Mouse (Mus musculus) MEL (cell line): ENCODE results near the gene Tent2. TPM values are rescaled to one million over a fixed set of nuclear protein-coding genes. Genes with fewer than 3 reads are reported as not detected.

Experiments used
- DNase-seq: peaks from one replicate; pipeline ENCODE4 v3.0.0; 2011; ENCODE audit warnings: low read depth, low spot score
- H3K27ac ChIP-seq: 2 replicates; pipeline ENCODE4 v1.5.1; 2012; ENCODE audit warnings: low read depth, mild to moderate bottlenecking, control low read depth, low read length, moderate library complexity; ENCODE audit not compliant: control insufficient read depth
- H3K27me3 ChIP-seq, 2 experiments: fragments of 150-350 bp in 1 of 2; sonication (generic) in 1 of 2; 2 replicates each; pipeline ENCODE4 v1.6.1; 2012; ENCODE audit warnings: low read length in 2 of 2, mild to moderate bottlenecking in 2 of 2, improper control_type of control experiment in 1 of 2, moderate library complexity in 1 of 2; ENCODE audit not compliant: insufficient read depth in 2 of 2, control insufficient read depth in 1 of 2
- H3K36me3 ChIP-seq, 2 experiments: 2 replicates each; pipeline ENCODE4 v1.6.1; 2012 to 2014; ENCODE audit warnings: low read length in 2 of 2, improper control_type of control experiment in 1 of 2, inconsistent platforms in 1 of 2, mild to moderate bottlenecking in 1 of 2; ENCODE audit not compliant: insufficient read depth in 2 of 2, control insufficient read depth in 1 of 2
- H3K4me1 ChIP-seq, 2 experiments: fragments of 150-350 bp in 1 of 2; sonication (generic) in 1 of 2; 2 replicates each; pipeline ENCODE4 v1.6.1; 2012; ENCODE audit warnings: low read length in 2 of 2, improper control_type of control experiment in 1 of 2, mild to moderate bottlenecking in 1 of 2; ENCODE audit not compliant: insufficient read depth in 2 of 2, control insufficient read depth in 1 of 2
- H3K4me3 ChIP-seq, 2 experiments: fragments of 150-350 bp in 1 of 2; sonication (generic) in 1 of 2; 2 replicates each; pipeline ENCODE4 v1.5.1; 2012; ENCODE audit warnings: low read depth in 2 of 2, low read length in 2 of 2, mild to moderate bottlenecking in 2 of 2, moderate library complexity in 2 of 2, control low read depth in 1 of 2, improper control_type of control experiment in 1 of 2; ENCODE audit not compliant: control insufficient read depth in 1 of 2, insufficient read depth in 1 of 2
- H3K79me2 ChIP-seq: 2 replicates; pipeline ENCODE4 v1.6.1; 2012; ENCODE audit warnings: mild to moderate bottlenecking, low read length, moderate library complexity; ENCODE audit not compliant: control insufficient read depth, poor library complexity, insufficient read depth
- H3K9ac ChIP-seq: 2 replicates; pipeline ENCODE4 v1.6.1; 2012; ENCODE audit warnings: low read depth, mild to moderate bottlenecking, control low read depth, low read length, moderate library complexity; ENCODE audit not compliant: control insufficient read depth, poor library complexity, severe bottlenecking
- H3K9me3 ChIP-seq: fragments of 150-350 bp; sonication (generic); replicated peaks from 2 replicates; pipeline ENCODE4 v1.6.1; 2012; ENCODE audit warnings: mild to moderate bottlenecking, low read length, improper control_type of control experiment, moderate library complexity; ENCODE audit not compliant: insufficient read depth
- CHD2 ChIP-seq: IDR thresholded peaks from 2 replicates; pipeline ENCODE4 v1.6.1; 2011; ENCODE audit warnings: low read length, improper control_type of control experiment
- EP300 ChIP-seq, 2 experiments: IDR thresholded peaks; 2 replicates each; pipeline ENCODE4 v1.6.1; 2011; ENCODE audit warnings: improper control_type of control experiment in 2 of 2, low read length in 2 of 2, low read depth in 1 of 2, mild to moderate bottlenecking in 1 of 2
- GATA1 ChIP-seq: IDR thresholded peaks from 2 replicates; pipeline ENCODE4 v1.6.1; 2011; ENCODE audit warnings: low read depth, low read length, improper control_type of control experiment
- JUND ChIP-seq: IDR thresholded peaks from 2 replicates; pipeline ENCODE4 v1.6.1; 2011; ENCODE audit warnings: low read depth, mild to moderate bottlenecking, improper control_type of control experiment, low read length
- MAX ChIP-seq: IDR thresholded peaks from 2 replicates; pipeline ENCODE4 v1.6.1; 2011; ENCODE audit warnings: low read length, improper control_type of control experiment
- MYB ChIP-seq: IDR thresholded peaks from 2 replicates; pipeline ENCODE4 v1.6.1; 2011; ENCODE audit warnings: mild to moderate bottlenecking, low read depth, low read length, improper control_type of control experiment
- NELFE ChIP-seq: IDR thresholded peaks from 2 replicates; pipeline ENCODE4 v1.6.1; 2011; ENCODE audit warnings: low read depth, low read length, improper control_type of control experiment
- NRF1 ChIP-seq: IDR thresholded peaks from 2 replicates; pipeline ENCODE4 v1.6.1; 2014; ENCODE audit warnings: low read depth, mild to moderate bottlenecking, inconsistent platforms, low read length, improper control_type of control experiment, moderate library complexity; ENCODE audit not compliant: poor library complexity, insufficient read depth, severe bottlenecking
- RCOR1 ChIP-seq: IDR thresholded peaks from 2 replicates; pipeline ENCODE4 v1.6.1; 2012; ENCODE audit warnings: low read depth, mild to moderate bottlenecking, inconsistent platforms, low read length, improper control_type of control experiment
- SMC3 ChIP-seq: IDR thresholded peaks from 2 replicates; pipeline ENCODE4 v1.6.1; 2011; ENCODE audit warnings: low read depth, low read length, improper control_type of control experiment
- TBP ChIP-seq: IDR thresholded peaks from 2 replicates; pipeline ENCODE4 v1.8.0; 2011; ENCODE audit warnings: low read depth, low read length, improper control_type of control experiment
- UBTF ChIP-seq: IDR thresholded peaks from 2 replicates; pipeline ENCODE4 v1.6.1; 2012; ENCODE audit warnings: low read depth, mild to moderate bottlenecking, inconsistent platforms, low read length, improper control_type of control experiment, moderate library complexity, borderline replicate concordance; ENCODE audit not compliant: insufficient read depth
- USF1 ChIP-seq: IDR thresholded peaks from 2 replicates; pipeline ENCODE4 v1.6.1; 2014; ENCODE audit warnings: low read depth, mild to moderate bottlenecking, inconsistent platforms, low read length, improper control_type of control experiment, moderate library complexity
- ZKSCAN1 ChIP-seq: IDR thresholded peaks from 2 replicates; pipeline ENCODE4 v1.6.1; 2012; ENCODE audit warnings: low read depth, mild to moderate bottlenecking, inconsistent platforms, low read length, improper control_type of control experiment, moderate library complexity
- polyA plus RNA-seq, 2 experiments: library from polyadenylated mRNA; stranded (reverse) in 1 of 2; unstranded in 1 of 2; fragments of >175 nt in 1 of 2; fragments of >200 nt in 1 of 2; gene quantifications; 2 replicates each; pipeline versions ENCODE4 v1.2.1 to v1.2.4; 2012; ENCODE audit warnings: low replicate concordance in 2 of 2, low read depth in 1 of 2; ENCODE audit not compliant: insufficient read length in 2 of 2, insufficient read depth in 1 of 2, missing spikeins in 1 of 2
- total RNA-seq: library from RNA; depleted of rRNA; stranded (reverse); fragments of 300-350 nt; gene quantifications from 2 replicates; pipeline ENCODE4 v1.2.3, GENCODE M21; 2012

Gene Tent2
- total and polyA plus RNA-seq, 3 experiments: 13.0 to 39.2 TPM; not detected in 1

- H3K4me3 ChIP-seq: no peak overlapping the region
- no peak for TF ChIP-seq USF1
- TF ChIP-seq MAX: no peak
- no peak for TF ChIP-seq RCOR1
- TF ChIP-seq MYB: no peak
- no peak for TF ChIP-seq EP300 (IDR thresholded peaks at IDR 0.05; ENCODE audit: low read depth in 1 of 2, low read length in 2 of 2)
- no peak for TF ChIP-seq ZKSCAN1
- no peak overlapping the region for H3K27ac ChIP-seq
- H3K4me1 ChIP-seq: peaks cover 0 to 7% of the 10 kb centered on the region in 2 experiments; a peak in 2 of 4 replicates
- no peaks in the 10 kb centered on the region for H3K27me3 ChIP-seq
- H3K79me2 ChIP-seq: no peaks in the 10 kb centered on the region
- H3K9ac ChIP-seq: no peak overlapping the region
- peaks cover 0 to 5% of the 10 kb centered on the region in 2 experiments; a peak in 1 of 4 replicates for H3K36me3 ChIP-seq
- no peak for DNase-seq
- H3K9me3 ChIP-seq: no peaks in the 10 kb centered on the region
Observed at GRCm38 (mm10) chr13:93232335-93232734, 40.1 kb upstream of the Tent2 start.

GRCm38 (mm10) chr13:93231016-93231415, 38.8 kb upstream of the Tent2 start:
- peak; percentile 62 for DNase-seq
- H3K27me3 ChIP-seq: no peaks in the 10 kb centered on the region; a peak in 1 of 4 replicates
- TF ChIP-seq SMC3 (no peak), EP300 (IDR thresholded peaks at IDR 0.05; ENCODE audit: low read depth in 1 of 2, low read length in 2 of 2) (0 out of 4 replicates have a peak, but pooled peaks of 1 of the 2 experiments have one; percentile 24), NELFE (no peak)
- H3K9me3 ChIP-seq: no peaks in the 10 kb centered on the region
- peaks cover 0 to 7% of the 10 kb centered on the region in 2 experiments; a peak in 2 of 4 replicates for H3K4me1 ChIP-seq
- H3K4me3 ChIP-seq: no peak overlapping the region
- H3K27ac ChIP-seq: no peak overlapping the region
- H3K9ac ChIP-seq: no peak overlapping the region
- H3K79me2 ChIP-seq: no peaks in the 10 kb centered on the region
- peaks cover 0 to 5% of the 10 kb centered on the region in 2 experiments; a peak in 1 of 4 replicates for H3K36me3 ChIP-seq

- Histone ChIP-seq H3K9ac (no peak overlapping the region), H3K27ac (no peak overlapping the region), H3K79me2 (no peaks in the 10 kb centered on the region), H3K4me1 (no peaks in the 10 kb centered on the region), H3K4me3 (no peak overlapping the region), H3K27me3 (no peaks in the 10 kb centered on the region; a peak in 1 of 4 replicates), H3K36me3 (no peaks in the 10 kb centered on the region), H3K9me3 (no peaks in the 10 kb centered on the region)
- TF ChIP-seq MYB (no peak), TBP (no peak), CHD2 (no peak), NRF1 (no peak), GATA1 (no peak), SMC3 (no peak), UBTF (no peak), USF1 (no peak), JUND (no peak)
- no peak for DNase-seq
Observed at GRCm38 (mm10) chr13:93211741-93212140, 19.6 kb upstream of the Tent2 start.
